In the genomic region with DNA sequence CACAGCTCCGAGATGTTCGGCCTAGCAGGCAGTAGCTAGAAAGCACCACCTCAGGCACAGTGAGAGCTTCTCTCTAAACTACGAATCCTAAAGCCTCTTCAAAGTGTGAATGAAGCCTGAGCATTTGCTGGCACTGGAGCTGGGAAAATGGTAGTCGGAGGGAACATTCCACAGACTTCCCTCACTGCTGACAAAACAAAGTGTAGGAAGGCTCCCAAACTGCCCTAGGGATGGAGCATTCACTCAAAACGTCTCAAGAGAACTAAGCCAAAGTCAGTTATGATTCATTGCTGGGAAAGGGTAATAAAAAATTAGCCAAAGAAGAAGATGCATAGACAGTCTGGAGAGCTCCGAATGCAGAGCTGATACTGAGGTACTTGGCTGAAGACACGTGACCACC, we compare ENCODE assay signal across 22 mouse cellular contexts.
DNase-seq lines count a peak whose midpoint lies in the region; ATAC-seq lines count a peak whose summit lies in the region.
"Had no signal": no experiment of that assay in that cellular context is flagged by ENCODE, and none has a peak within 500 bp of the region (broad histone marks: within the 10 kb centered on the region; RNA-seq: fewer than 3 reads in every experiment).

No protein-coding gene starts in this region.

- peak overlapping the region; percentile 74 for H3K27ac ChIP-seq in liver, embryonic 12.5 days
- H3K27ac ChIP-seq in liver, embryonic 15.5 days (replicated peaks): peak overlapping the region; percentile 72
- H3K27ac ChIP-seq: embryonic facial prominence, embryonic 12.5 days; forebrain, embryonic 12.5 days; heart, embryonic 13.5 days; hindbrain, embryonic 12.5 days; hindbrain, postnatal 0 days had no signal

- DNase-seq in liver (no peak), NIH3T3 (ENCODE audit: low read depth) (peak; percentile 57)
- peak; percentile 69 for DNase-seq in brain, adult 2 months (ENCODE audit: low read depth, low spot score)
- DNase-seq in thymus, adult 18-20 months: no peak
- DNase-seq in lung, postnatal 4 days: no peak
- DNase-seq: adrenal gland, adult 8-10 months; adrenal gland, postnatal 36 days; cerebellum, adult 11-12 months; cerebellum, adult 9-10 months; cerebellum, postnatal 25 days; gastrocnemius, postnatal 10 days; heart, adult 11 months; heart, postnatal 4 days had no signal

- ATAC-seq in liver, embryonic 12.5 days: no peak
- ATAC-seq in liver, embryonic 15.5 days (ENCODE audit: insufficient read depth): no peak
- ATAC-seq: forebrain, embryonic 16.5 days; hindbrain, postnatal 0 days had no signal

- no peaks in the 10 kb centered on the region for H3K27me3 ChIP-seq in liver, embryonic 12.5 days (replicated peaks)
- H3K27me3 ChIP-seq in liver, embryonic 15.5 days: no peaks in the 10 kb centered on the region
- H3K27me3 ChIP-seq: CH12.LX; embryonic facial prominence, embryonic 12.5 days; forebrain, embryonic 12.5 days; heart, embryonic 13.5 days; hindbrain, embryonic 12.5 days had no signal

- H3K4me1 ChIP-seq in liver, embryonic 12.5 days: peaks cover 43% of the 10 kb centered on the region
- peaks cover 44% of the 10 kb centered on the region for H3K4me1 ChIP-seq in liver, embryonic 15.5 days (replicated peaks)
- H3K4me1 ChIP-seq: embryonic facial prominence, embryonic 12.5 days had no signal

- no peak overlapping the region for H3K4me2 ChIP-seq in liver, embryonic 12.5 days
- H3K4me2 ChIP-seq in liver, embryonic 15.5 days: no peak overlapping the region
- H3K4me2 ChIP-seq: embryonic facial prominence, embryonic 12.5 days; forebrain, embryonic 12.5 days; heart, embryonic 13.5 days; hindbrain, embryonic 12.5 days had no signal

- no peaks in the 10 kb centered on the region for H3K9me3 ChIP-seq in liver, embryonic 12.5 days (replicated peaks)
- H3K9me3 ChIP-seq in liver, embryonic 15.5 days (replicated peaks): no peaks in the 10 kb centered on the region
- H3K9me3 ChIP-seq: embryonic facial prominence, embryonic 12.5 days; forebrain, embryonic 12.5 days; heart, embryonic 13.5 days; hindbrain, embryonic 12.5 days had no signal

- H3K4me3 ChIP-seq in liver, embryonic 12.5 days: no peak overlapping the region
- H3K4me3 ChIP-seq in liver, embryonic 15.5 days (replicated peaks): no peak overlapping the region
- H3K4me3 ChIP-seq: embryonic facial prominence, embryonic 12.5 days; forebrain, embryonic 12.5 days; heart, embryonic 13.5 days; hindbrain, embryonic 12.5 days had no signal

- 84% methylated on average over 7 of the region's 7 CpGs for WGBS in liver, embryonic 12.5 days (ENCODE audit: insufficient replicate concordance)
- WGBS in liver, embryonic 15.5 days (ENCODE audit: insufficient replicate concordance): 82% methylated on average over 7 of the region's 7 CpGs

- H3K9ac ChIP-seq in liver, embryonic 12.5 days: no peak overlapping the region
- H3K9ac ChIP-seq in liver, embryonic 15.5 days: no peak overlapping the region
- H3K9ac ChIP-seq: embryonic facial prominence, embryonic 12.5 days; forebrain, embryonic 12.5 days; heart, embryonic 13.5 days; hindbrain, embryonic 12.5 days had no signal

- peaks cover 7% of the 10 kb centered on the region; the same call in 1 of the 2 replicates for H3K36me3 ChIP-seq in liver, embryonic 12.5 days
- no peaks in the 10 kb centered on the region for H3K36me3 ChIP-seq in liver, embryonic 15.5 days (replicated peaks)
- H3K36me3 ChIP-seq: embryonic facial prominence, embryonic 12.5 days; forebrain, embryonic 12.5 days; hindbrain, embryonic 12.5 days had no signal

Comparison
In these comparisons a context has a peak if more than half of its experiments do, and no peak if none do; other contexts are left out.
1. DNase-seq: peak in NIH3T3 (single experiment) and brain, adult 2 months (single experiment); none in liver (single experiment), thymus, adult 18-20 months (0 of 2) and lung, postnatal 4 days (0 of 2).